Mouse (Mus musculus) NIH3T3 (cell line): Measurements from ENCODE around the gene Pitpnm2.
A peak's percentile ranks its signal among the peaks of the same experiment; 100 is the strongest.
"Not testable (repeated sequence)": the region's sequence is repeated elsewhere in the genome, so short reads cannot be mapped to it uniquely, and the experiment has no call there.

Experiments
- DNase-seq: peaks from one replicate; pipeline ENCODE4 v3.0.0-alpha.2; 2012; ENCODE audit warnings: low read depth

Pitpnm2 gene

DNA sequence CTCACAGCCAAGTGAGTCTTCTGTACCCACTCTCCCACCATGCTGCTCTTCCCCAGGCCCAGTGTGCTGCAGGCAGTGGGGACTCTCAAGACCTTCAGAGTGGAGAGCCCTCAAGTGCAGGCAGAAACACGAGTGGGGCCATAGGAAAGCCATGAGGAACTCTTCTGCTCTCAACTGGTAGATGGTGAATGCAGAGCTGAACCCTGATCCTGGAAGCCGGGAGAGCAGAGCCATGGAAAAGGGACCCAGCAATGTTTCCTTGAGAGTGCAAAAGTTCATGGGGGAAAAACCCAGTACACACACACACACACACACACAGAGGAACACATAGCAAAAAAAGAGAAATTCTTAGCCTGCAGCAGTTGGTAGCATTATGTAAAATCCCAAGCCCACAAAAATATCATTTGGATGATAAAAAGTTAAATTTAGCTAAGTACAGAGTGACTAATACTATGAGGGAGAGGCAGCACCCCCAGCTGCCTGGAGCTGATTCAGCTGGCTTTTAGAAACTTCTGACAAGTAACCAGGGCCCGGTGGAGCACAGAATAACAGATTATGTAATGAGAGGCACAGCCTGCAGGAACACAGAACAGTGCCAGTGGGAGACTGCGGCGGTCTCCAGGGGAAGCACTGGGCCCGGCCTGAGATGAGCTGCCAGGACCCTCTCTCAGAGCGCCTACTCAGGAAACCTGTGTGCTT lies 28.4 kb downstream of the Pitpnm2 start:
- DNase-seq, result peak; percentile 95

DNA sequence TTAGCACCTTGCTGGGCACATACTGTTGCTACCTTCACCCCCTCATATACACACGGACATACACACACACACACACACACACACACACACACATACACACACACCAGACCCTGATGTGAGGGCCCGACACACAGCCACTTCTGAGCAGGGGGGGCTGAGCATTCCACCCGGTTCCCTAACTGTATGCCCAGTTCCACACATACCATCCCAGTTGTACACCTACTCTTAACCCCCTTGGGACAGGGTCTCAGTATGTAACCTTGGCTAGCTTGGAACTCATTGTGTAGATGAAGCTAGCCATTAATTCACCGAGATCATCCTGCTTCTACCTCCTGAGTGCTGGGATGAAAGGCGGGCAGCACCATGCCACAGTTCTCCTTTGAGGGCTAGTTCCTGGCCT lies 29.0 kb downstream of the Pitpnm2 start:
- no peak for DNase-seq

- no peak for DNase-seq
These were observed 30.1 kb downstream of the Pitpnm2 start for GRCm38 (mm10) chr5:124219431-124219830.

GRCm38 (mm10) chr5:124218986-124219385 lies 30.6 kb downstream of the Pitpnm2 start:
- no peak for DNase-seq

DNA sequence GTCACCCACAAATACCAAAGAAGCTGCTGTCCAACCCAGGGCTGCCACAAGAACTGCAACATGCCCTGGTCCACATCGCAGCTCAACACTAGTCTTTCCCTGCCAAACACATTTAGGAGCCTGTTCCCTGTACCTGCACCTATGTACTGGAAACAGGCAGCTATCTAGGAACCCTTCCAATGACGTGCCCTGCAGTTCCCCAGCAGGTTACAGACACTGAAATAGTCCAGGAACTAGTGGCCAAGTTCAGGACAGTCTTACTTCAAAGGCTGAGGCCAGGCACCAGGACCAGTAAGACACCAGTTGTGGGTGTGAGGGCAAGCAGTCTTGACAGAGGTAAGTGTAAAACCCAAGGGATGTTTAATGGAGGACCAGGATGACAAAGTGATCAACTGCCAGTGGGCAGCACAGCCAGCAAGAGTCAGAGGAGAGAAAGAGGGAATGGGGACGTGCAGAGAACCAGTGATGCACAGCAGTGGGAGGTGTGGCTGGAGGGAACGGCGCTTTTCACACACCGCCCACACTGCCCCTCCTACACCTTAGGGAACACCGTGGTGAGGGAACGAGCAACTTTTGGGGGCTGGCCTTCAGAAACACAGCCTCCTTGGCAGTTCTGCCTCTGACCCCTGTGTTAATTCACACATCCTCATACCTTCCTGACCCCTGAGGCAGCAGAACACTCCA lies 31.9 kb downstream of the Pitpnm2 start:
- no peak for DNase-seq

DNA sequence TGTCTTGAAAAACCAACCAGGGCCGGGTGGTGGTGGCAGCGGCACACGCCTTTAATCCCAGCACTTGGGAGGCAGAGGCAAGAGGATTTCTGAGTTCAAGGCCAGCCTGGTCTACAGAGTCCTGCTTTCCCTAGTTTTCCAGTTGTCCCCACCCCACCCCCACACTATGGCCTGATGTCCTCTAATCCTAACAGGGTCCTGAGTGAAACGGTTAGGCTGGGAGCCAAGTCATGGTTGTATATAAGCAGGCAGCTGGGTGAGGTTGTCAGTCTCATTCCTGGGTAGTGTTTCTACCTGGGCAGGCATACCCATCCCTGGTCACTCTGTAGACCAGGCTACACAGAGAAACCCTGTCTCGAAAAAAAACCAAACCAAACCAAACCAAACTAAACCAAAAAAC lies 32.5 kb downstream of the Pitpnm2 start:
- DNase-seq, result not testable (repeated sequence)

GRCm38 (mm10) chr5:124216403-124216802 lies 33.2 kb downstream of the Pitpnm2 start:
- DNase-seq, result no peak

- no peak for DNase-seq
These were observed 33.9 kb downstream of the Pitpnm2 start for GRCm38 (mm10) chr5:124215647-124216046.

DNA sequence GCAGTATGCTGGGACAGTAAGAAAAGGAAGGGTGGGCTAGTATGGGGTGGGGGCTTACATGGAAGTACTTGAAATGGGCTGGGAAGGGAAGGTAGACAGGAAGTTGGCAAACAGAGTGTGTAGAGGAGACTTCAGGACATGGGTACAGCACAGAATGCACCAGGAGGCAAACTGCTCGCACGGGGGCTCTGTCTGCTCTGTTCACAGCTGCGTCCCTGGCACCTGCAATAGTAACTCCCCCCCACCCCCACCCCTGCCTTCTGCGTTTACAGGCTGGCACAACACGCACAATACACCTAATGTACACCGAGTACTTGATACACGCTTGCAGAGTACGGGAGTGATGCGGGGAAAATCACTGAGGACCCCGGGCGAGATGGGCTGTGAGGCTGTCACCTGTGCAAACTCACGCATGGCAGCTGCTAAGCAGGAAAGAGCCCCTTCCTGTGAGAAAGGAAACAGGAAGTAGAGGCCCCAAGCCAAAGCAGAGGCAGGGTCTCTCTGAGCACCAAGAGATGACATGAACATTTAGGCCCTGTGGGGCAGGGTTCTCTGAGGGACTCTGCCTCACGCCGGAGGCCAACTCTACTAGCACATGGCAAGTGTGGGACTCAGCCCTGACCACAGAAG lies 34.9 kb downstream of the Pitpnm2 start:
- DNase-seq, result no peak

DNA sequence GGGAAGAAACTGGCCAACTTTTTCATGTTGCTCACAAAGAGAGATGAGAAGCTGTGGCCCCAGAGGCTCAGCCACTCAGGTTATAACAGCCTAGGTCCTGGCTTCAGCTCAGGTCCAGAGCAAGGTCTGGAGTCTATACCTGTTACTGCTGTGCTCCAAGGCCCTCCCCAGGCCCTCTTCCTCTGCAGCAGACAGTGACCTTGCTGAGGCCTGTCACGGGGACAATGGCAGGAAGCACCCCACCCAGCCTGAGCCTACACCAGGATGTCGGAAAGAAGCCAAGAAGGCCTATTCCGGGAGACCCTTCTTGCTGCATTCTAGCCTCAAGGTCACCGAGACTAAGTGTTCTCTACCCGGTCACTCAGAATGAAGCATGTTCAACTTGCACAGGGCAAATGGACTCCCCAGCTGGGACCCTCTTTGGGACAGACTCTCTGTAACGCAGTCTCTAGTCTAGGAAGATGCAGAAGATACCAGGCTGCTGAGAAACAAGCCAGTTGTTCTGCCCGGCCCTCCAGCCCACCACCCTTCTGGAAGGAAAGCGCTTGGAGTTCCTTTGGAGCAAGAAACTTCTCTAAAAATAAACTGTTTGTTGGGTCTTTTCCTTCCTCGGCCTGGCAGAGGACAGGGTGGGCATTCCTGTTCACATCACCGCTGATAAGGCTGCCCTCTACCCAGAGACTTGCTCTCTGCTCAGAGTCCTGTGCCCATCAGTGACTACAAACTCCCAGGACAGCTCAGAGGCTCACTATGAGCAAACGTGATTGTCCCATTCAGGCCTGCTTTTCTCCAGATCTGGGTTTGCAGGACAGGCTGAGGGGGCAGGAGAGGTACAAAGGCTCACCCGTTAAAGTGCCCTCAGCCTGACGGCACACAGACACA lies 35.7 kb downstream of the Pitpnm2 start:
- no peak for DNase-seq

DNA sequence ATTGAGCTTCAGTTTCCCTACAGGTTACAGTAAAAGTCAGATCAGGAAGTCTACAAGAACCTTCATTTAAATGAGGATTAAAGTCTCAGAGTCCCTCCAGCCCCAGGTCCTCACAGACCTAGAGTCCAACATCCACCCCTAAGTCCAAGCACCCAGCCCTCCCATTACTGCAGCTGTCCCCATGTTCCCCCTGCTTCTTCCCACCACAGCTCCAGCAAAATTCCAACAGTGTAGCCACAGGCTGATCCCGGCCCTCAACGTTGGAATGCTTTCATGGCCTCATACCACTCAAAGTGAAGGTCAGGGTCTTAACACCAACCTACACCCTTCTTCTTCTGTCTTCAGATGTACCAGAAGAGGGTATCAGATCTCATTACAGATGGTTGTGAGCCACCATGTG lies 37.9 kb downstream of the Pitpnm2 start:
- DNase-seq, result no peak

GRCm38 (mm10) chr5:124211234-124211633 lies 38.3 kb downstream of the Pitpnm2 start:
- DNase-seq, result no peak

DNA sequence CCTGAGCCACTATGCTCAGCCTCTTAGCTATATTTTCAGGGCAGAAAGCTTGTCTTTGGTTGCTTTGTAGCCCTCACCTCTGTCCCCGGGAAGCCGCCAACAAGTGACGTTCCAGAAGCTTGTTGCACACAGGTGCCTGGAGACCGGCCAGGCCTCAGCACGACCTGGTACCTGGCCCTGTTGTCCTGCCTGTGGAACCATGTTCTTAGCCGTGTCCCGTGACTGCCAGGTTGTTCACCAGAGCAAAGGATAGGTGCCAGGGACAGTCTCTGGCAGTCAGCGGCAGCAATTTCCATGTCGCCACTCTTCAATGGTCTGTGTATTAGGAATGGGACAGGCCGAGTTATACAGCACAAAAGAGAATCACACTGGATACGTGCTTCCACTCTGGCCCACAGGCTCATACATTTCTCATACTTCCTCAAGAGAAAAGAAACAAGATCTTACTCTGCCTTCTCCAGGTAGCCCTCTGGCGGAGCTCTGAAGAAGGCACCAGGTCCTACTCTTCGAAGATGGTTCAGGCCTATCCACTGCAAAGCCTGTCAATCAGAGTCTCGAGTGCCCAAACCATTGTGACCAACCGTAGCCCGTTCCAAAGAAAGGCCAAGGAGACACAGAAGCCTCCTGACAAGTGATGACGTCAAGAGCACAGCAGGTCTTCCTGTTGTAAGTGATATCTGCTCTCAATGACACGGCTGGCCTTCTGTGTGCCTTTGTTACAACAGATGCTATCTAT lies 39.1 kb downstream of the Pitpnm2 start:
- DNase-seq, result no peak

DNA sequence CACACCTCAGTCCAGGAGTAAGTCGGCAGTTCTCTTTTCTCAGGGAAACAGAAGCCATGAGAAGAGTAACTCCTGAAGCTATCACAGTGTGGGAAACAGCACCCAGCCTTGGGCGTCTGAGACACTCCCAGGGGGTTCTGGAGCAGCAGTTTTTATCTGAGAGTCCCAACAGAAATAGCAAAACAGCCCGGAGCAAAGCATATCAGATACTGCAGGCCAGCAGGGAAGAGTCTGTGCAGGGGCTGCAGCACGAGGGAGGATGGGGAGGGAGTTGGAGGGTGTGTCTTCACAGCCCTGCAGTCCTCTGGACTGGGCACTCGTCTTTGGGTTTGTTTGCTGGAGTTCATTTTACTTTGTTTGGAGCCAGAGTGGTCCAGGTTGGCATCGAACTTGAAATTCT lies 39.7 kb downstream of the Pitpnm2 start:
- DNase-seq, result no peak

DNA sequence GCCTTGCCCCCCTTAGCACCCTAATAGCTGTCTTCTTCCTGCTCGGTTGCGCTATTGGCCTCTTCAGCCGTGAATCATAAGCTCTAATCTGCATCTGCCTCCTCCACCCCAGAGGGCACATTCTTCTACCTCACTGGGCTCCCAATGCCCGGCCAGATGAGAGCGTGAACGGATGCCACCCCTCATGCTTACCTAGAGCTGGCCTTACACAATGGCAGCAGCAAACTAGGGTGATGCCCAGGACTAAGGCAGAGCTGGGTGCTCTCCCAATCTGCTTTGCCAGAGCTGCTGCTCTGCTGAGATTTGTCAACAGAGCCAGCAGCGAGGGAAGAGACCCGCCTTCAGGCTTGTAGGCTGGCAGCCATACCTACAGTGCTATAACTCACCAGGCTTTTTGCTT lies 41.5 kb downstream of the Pitpnm2 start:
- peak; percentile 44 for DNase-seq

DNA sequence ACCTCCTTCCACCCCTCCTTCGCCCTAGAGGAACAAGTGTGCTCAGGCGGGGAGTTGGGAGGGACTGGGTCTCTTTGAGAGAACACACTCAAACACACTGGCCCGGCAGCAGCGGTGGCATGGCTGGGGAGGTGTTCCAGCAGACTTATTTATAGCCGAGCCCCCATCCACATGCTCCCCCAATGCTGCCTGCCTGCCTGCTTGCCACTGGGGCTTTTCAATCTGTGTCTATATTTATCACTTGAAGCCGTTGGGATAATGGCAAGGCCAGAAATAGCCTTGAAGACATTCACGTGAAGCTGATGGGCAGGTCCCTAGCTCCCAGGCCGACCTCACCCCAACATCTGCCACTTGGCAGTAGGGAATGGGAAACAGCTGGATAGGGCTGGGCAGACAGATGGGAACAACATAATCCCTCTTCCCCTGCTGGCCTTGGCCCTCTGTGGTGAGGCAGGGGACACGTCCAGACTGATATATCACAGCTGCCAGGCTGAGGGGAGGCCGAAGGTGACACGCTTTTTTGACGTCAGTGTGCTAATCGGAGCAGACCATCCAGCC lies 43.0 kb downstream of the Pitpnm2 start:
- peak; percentile 29 for DNase-seq

DNA sequence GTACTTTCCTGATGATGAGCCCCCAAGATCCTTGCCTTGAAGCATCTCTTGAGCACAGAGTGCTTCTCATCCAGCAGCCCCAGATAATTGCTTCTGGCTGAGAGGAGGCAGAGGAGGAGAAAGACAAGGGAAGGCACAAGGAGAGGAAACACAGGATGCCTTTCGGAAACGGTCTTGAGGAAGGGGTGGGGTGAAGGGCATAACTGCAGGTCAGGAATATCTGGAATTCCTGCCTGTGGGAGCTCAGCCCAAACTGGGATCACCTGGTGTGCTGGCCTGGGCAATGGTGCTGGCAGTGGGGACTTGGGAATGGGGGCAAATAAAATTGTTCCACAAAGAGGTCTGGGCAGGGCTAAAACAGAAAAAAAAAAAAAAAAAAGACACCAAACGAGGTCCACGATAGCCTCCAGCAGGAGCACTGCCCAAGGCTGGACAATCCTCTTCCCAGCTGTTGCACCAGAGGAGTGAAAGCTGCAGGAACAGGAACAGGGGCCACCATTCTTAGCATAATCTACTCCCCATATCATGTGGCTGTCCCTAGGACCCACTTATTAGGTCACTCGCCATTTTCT lies 43.7 kb downstream of the Pitpnm2 start:
- DNase-seq, result no peak

- no peak for DNase-seq
These were observed 44.3 kb downstream of the Pitpnm2 start for GRCm38 (mm10) chr5:124205211-124205610.

DNA sequence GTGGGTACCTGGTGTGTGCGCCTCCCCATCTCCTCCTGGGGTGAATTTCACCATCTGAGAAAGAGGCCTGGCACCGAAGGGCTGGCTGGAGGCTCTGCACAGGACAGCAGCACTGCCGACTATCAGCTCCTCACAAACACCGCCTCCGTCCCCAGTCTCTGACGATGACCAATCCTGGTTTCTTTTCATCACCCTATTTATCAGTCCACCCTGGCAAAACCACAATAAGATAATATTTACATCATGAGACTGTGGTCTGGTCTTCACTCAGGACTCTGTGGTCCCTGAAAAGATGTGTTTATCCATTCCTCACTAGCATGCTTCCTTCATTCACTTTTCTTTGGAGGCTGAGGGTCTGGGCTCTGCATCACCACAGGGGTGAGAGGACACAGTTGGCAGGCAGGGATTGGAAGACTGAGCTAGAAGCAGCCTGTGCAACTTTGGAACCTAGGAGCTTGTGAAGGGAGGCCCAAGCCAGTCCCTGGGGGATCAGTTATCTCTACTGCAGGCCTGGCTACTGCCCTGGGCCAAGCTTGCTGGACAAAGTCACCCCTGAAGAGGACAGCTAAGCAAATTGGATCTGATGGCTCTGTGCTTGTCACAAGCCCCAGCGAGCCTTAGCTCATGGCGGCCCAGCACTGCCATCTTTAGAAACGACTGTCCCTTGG lies 45.3 kb downstream of the Pitpnm2 start:
- DNase-seq, result peak; percentile 83

- no peak for DNase-seq
These were observed 46.3 kb downstream of the Pitpnm2 start for GRCm38 (mm10) chr5:124203251-124203650.
